Mouse (Mus musculus) kidney, postnatal 0 days (tissue): ENCODE measurements around the gene Atraid. TPM values are rescaled to one million over a fixed set of nuclear protein-coding genes. Genes with fewer than 3 reads are reported as not detected.

Experiments
- ATAC-seq: fragments of 200-750 bp; cut with Nextera tagmentation; replicated peaks from 2 replicates; pipeline ENCODE4 v1.8.0; 2017; ENCODE audit warnings: low read depth, moderate number of reproducible peaks, moderate TSS enrichment, moderate library complexity; ENCODE audit not compliant: low FRiP score
- DNase-seq: peaks from one replicate; pipeline ENCODE4 v3.0.0-alpha.2; 2016; ENCODE audit warnings: low spot score
- H3K27ac ChIP-seq: fragments of 300-500 bp; sonication (generic); 2 replicates; pipeline ENCODE4 v1.5.1; 2014; ENCODE audit warnings: mild to moderate bottlenecking
- H3K27me3 ChIP-seq: fragments of 300-500 bp; sonication (generic); 2 replicates; pipeline ENCODE4 v1.6.1; 2014; ENCODE audit warnings: low read length, mixed read lengths; ENCODE audit not compliant: insufficient read depth
- H3K36me3 ChIP-seq: fragments of 300-500 bp; sonication (generic); 2 replicates; pipeline ENCODE4 v1.6.1; 2014; ENCODE audit warnings: low read length, mixed read lengths; ENCODE audit not compliant: insufficient read depth
- H3K4me1 ChIP-seq: fragments of 300-500 bp; sonication (generic); replicated peaks from 2 replicates; pipeline ENCODE4 v1.6.1; 2014; ENCODE audit warnings: antibody characterized with exemption, low read length, mixed read lengths; ENCODE audit not compliant: insufficient read depth
- H3K4me2 ChIP-seq: fragments of 300-500 bp; sonication (generic); 2 replicates; pipeline ENCODE4 v1.6.1; 2014; ENCODE audit warnings: mild to moderate bottlenecking, low read length, moderate library complexity, mixed read lengths
- H3K4me3 ChIP-seq: fragments of 300-500 bp; sonication (generic); replicated peaks from 2 replicates; pipeline ENCODE4 v1.5.1; 2014; ENCODE audit warnings: low read depth, low read length
- H3K9ac ChIP-seq: fragments of 300-500 bp; sonication (generic); 2 replicates; pipeline ENCODE4 v1.6.1; 2014; ENCODE audit warnings: low read depth, low read length
- H3K9me3 ChIP-seq: fragments of 300-500 bp; sonication (generic); replicated peaks from 2 replicates; pipeline ENCODE4 v1.6.1; 2016; ENCODE audit warnings: low read length, inconsistent platforms, mixed read lengths
- CTCF ChIP-seq: IDR thresholded peaks from 2 replicates; pipeline ENCODE4 v1.5.1; 2016; ENCODE audit warnings: antibody characterized with exemption, low read depth, mild to moderate bottlenecking, moderate library complexity
- WGBS: fragments of 180-500 bp; shearing (Covaris S2); extraction: QIAGEN DNeasy Blood & Tissue Kit; methylation state at CpG from one replicate; pipeline ENCODE4 v1.1.7; 2014; 5-methylcytosine and 5-hydroxymethylcytosine counted together
- polyA plus RNA-seq: library from polyadenylated mRNA; unstranded; fragments of >200 nt; fragmentation: Nextera tagmentation; extraction: Ambion mirVana; gene quantifications from 2 replicates; pipeline ENCODE4 v1.2.1, GENCODE M21; 2015

The Atraid gene
- polyA plus RNA-seq, 1 experiment from 2014 or later, result 290 TPM

DNA sequence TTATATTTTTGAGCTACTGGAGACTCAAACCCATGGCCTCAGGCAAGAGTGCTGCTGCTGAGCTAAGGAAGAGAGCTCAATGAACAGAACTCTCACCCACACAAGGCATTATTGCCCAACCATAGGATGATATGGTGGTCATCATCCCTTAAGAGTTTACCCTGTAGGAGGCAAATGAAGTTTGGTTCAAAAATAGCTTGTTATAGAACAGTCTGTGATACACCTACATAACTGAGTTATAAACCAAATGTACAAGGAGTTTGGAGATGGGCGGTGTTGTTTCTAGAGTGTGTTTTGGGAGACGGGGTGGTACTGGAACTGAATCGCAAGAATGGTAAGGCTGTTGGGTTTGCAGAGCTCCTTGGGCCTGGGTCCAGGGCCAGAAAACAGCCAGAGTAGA is 21.7 kb downstream of the Atraid start:
- Histone ChIP-seq H3K9ac (no peak overlapping the region), H3K4me1 (no peaks in the 10 kb centered on the region), H3K9me3 (no peaks in the 10 kb centered on the region), H3K4me2 (no peak overlapping the region), H3K27me3 (no peaks in the 10 kb centered on the region), H3K27ac (no peak overlapping the region), H3K4me3 (no peak overlapping the region), H3K36me3 (peaks cover 72% of the 10 kb centered on the region)
- WGBS, result 97% methylated on average over 3 of the region's 3 CpGs
- ATAC-seq (no peak), DNase-seq (no peak)
- no peak for TF ChIP-seq CTCF

DNA sequence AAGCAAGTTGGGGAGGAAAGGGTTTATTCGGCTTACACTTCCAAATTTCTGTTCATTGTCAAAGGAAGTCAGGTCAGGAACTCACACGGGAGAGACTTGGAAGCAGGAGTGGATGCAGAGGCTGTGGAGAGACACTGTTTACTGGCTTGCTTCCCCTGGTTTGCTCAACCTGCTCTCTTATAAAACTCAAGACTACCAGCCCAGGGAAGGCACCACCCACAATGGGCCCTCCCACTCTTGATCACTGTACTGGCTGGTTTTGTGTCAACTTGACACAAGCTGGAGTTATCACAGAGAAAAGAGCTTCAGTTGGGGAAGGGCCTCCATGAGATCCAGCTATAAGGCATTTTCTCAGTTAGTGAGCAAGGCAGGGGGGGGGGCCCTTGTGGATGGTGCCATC is 22.9 kb downstream of the Atraid start:
- Histone ChIP-seq H3K9ac (no peak overlapping the region), H3K9me3 (no peaks in the 10 kb centered on the region), H3K27ac (no peak overlapping the region), H3K27me3 (no peaks in the 10 kb centered on the region), H3K4me1 (no peaks in the 10 kb centered on the region), H3K4me3 (no peak overlapping the region), H3K36me3 (peaks cover 69% of the 10 kb centered on the region), H3K4me2 (no peak overlapping the region)
- 76% methylated on average over 2 of the region's 2 CpGs for WGBS
- ATAC-seq, result no peak
- TF ChIP-seq CTCF, result no peak
- no peak for DNase-seq

DNA sequence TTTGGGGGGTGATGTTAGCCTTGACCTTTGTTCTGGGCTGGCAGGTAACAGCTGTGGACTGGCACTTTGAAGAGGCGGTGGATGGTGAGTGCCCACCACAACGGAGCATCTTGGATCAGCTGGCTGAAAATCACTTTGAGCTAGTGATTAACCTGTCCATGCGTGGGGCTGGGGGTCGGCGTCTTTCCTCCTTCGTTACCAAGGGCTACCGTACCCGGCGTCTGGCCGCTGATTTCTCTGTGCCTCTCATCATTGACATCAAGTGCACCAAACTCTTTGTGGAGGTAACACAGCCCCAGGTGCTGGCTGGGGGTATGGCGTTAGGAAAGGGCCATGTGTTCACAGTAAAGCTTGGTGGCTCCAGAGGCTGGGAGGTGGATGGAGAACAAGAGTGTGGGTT is 23.7 kb downstream of the Atraid start:
- no peak for TF ChIP-seq CTCF
- H3K9me3 ChIP-seq, result no peaks in the 10 kb centered on the region
- no peaks in the 10 kb centered on the region for H3K4me1 ChIP-seq
- no peak overlapping the region for H3K4me3 ChIP-seq
- no peak for DNase-seq
- peaks cover 65% of the 10 kb centered on the region for H3K36me3 ChIP-seq
- H3K27me3 ChIP-seq, result no peaks in the 10 kb centered on the region
- no peak overlapping the region for H3K9ac ChIP-seq
- no peak overlapping the region for H3K27ac ChIP-seq
- H3K4me2 ChIP-seq, result no peak overlapping the region
- WGBS, result 97% methylated on average over 11 of the region's 11 CpGs
- ATAC-seq, result no peak

DNA sequence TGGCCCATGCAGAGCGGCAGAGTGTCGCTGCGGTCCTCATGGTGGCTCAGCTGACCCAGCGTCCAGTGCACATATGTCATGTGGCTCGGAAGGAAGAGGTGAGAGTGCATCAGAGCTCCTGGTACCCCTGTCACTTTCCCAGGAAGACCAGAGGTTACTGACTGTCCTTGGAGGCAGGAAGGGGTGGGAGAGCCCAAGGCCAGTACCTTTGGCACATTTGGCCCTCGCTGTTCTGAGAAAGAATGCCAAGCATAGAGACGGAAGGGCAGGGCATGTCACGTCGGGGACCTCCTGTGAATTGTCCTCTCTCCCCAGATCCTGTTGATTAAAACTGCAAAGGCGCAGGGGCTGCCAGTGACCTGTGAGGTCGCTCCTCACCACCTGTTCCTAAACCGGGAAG is 25.1 kb downstream of the Atraid start:
- whole genome bisulfite sequencing, result 92% methylated on average over 12 of the region's 12 CpGs
- no peak overlapping the region for H3K27ac ChIP-seq
- TF ChIP-seq CTCF, result no peak
- H3K4me1 ChIP-seq, result no peaks in the 10 kb centered on the region
- H3K36me3 ChIP-seq, result peaks cover 63% of the 10 kb centered on the region
- no peak for ATAC-seq
- no peaks in the 10 kb centered on the region for H3K9me3 ChIP-seq
- H3K4me3 ChIP-seq, result no peak overlapping the region
- no peak for DNase-seq
- no peaks in the 10 kb centered on the region for H3K27me3 ChIP-seq
- no peak overlapping the region for H3K4me2 ChIP-seq
- H3K9ac ChIP-seq, result no peak overlapping the region

DNA sequence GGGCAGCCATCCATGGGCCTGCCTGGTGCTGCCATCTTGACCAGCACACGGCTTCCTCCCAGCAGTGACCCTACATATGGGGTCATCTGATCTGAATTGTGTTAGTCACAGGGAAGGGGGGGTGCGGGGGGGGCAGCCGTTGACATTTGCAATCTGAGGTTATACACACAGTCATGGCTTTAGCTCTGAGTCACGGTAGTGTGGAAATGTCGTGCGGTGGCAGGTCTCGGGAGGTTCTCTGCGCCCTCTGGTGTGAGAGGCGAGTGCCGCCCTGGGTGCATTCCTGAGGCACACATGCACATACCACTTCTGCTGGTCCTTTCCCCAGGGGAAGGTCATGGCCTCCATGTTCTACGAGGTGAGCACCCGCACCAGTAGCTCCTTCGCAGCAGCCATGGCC is 28.2 kb downstream of the Atraid start:
- H3K4me2 ChIP-seq, result no peak overlapping the region
- no peaks in the 10 kb centered on the region for H3K27me3 ChIP-seq
- DNase-seq, result no peak
- H3K4me3 ChIP-seq, result no peak overlapping the region
- no peaks in the 10 kb centered on the region for H3K4me1 ChIP-seq
- H3K36me3 ChIP-seq, result peaks cover 46% of the 10 kb centered on the region
- H3K27ac ChIP-seq, result no peak overlapping the region
- H3K9ac ChIP-seq, result no peak overlapping the region
- 76% methylated on average over 13 of the region's 13 CpGs for WGBS
- ATAC-seq, result 0 out of 2 replicates have a peak, but pooled peaks have one; percentile 18
- TF ChIP-seq CTCF, result 0 out of 2 replicates have a peak, but pooled peaks have one; percentile 9
- H3K9me3 ChIP-seq, result no peaks in the 10 kb centered on the region

DNA sequence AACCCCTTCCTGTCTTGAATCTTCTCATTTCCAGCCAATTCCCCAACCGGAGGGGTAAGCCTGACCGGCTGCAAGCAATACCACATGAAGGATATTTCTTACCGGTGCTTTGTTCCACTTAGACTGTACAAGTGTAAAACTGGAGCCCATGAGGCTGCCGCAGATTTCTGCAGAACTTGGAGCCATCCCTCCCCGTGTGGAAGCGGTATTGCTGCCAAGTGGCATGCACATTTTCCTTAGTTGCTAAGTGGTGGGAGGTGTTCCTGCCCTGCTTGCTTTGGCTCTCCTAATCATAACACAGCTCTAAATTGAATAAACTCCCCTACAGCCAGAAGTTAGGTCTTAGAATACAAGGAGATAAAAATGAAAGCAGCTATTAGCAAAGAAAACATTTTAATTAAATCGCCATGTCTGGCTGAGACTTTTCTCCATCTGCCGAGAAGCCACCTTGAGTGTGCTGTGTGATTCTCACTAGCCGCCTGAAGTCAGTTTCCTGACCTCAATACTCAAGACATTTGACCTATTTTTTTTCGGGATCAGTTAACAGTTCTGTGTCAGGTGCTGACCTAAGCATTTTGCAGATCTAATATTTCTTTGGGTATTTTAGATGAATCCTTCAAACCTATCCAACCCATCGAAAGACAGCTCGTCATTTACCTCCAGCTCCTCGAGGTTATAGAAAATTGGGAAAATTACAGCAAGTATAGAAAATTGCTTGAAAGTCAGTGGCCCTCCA is 32.1 kb downstream of the Atraid start:
- 73% methylated on average over 13 of the region's 13 CpGs for WGBS
- H3K4me3 ChIP-seq, result no peak overlapping the region
- TF ChIP-seq CTCF, result no peak
- H3K4me1 ChIP-seq, result peaks cover 7% of the 10 kb centered on the region
- no peak for ATAC-seq
- no peaks in the 10 kb centered on the region for H3K9me3 ChIP-seq
- no peak overlapping the region for H3K27ac ChIP-seq
- no peak for DNase-seq
- H3K27me3 ChIP-seq, result no peaks in the 10 kb centered on the region
- no peak overlapping the region for H3K4me2 ChIP-seq
- H3K9ac ChIP-seq, result no peak overlapping the region
- peaks cover 17% of the 10 kb centered on the region for H3K36me3 ChIP-seq

DNA sequence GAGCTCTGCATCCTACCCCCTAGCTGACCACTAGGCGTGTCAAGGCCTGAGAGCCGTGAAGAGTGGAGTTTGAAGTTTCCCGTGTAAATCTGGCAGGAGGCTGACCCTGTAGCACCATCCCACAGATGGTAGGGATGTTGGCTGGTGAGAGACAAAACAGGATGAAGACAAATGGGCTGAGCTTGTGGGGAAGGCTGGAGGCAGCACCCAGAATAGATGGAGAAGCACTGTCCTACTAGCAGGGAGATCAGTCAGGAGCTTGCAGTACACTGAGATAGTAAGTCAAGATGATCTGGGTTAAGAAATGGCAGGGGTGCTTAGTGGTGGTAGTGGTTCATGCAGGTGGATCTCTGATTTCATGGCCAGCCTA is 32.7 kb downstream of the Atraid start:
- no peak overlapping the region for H3K9ac ChIP-seq

More for the DNA sequence above, 32.7 kb downstream of the Atraid start:
- Histone ChIP-seq H3K36me3 (peaks cover 17% of the 10 kb centered on the region), H3K27me3 (no peaks in the 10 kb centered on the region), H3K4me2 (no peak overlapping the region), H3K9me3 (no peaks in the 10 kb centered on the region), H3K27ac (no peak overlapping the region), H3K4me3 (no peak overlapping the region), H3K4me1 (peaks cover 7% of the 10 kb centered on the region)
- 48% methylated on average over 3 of the region's 3 CpGs for WGBS
- ATAC-seq, result no peak
- no peak for DNase-seq
- TF ChIP-seq CTCF, result no peak
